Mouse (Mus musculus) cerebellum, postnatal 10 days (tissue): Measurements from ENCODE around the gene Tmem45a.
A peak's percentile ranks its signal among the peaks of the same experiment; 100 is the strongest.
"Not testable (repeated sequence)": the region's sequence is repeated elsewhere in the genome, so short reads cannot be mapped to it uniquely, and the experiment has no call there.

Experiments used
- DNase-seq, 2 experiments: peaks; one replicate each; pipeline ENCODE4 v3.0.0; 2021; ENCODE audit warnings: mixed read lengths in 2 of 2

Tmem45a gene

DNA sequence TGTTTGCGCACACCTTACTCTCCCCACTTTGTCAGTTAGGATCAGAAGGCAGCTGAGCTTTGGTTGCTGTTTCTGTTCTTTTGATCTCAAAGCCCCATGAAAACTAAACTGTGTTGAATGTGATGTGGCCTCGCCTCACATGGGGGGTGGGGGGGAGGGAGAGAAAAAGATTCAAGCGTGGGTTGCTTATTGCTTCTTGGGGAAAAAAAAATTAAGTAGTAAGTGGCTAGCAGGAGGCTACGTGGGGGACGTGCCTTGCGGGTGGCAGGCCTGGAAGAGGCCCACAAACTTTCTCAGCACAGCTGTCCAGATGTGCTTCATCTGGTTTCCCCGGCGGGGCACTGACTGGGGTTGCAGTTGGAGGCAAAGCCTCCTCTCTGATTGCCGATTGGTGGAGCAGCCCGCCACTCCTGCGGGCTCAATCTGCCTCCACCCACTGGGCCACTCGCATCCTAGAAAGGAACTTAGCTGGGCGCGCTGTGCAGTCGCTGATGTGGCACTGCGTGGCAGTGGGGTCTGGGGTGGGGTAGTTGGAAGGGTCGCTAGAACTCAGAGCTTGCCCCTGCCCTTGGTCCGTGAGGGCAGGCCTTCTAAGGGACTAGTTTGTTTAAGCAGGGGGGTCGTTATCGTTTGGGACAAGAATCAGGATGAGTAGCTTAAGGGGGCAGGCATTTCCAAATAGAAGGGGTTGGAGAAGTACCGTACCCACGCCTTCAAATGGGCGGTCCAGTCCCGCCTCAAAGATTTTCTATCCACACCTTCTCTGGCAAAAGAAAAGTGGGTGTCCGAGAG, at the start of gene Tmem45a:
Tmem45a (minus strand) TSS at position 343 of the 792 bp plus-strand sequence.
- peak; percentile 83 to 88 for DNase-seq

DNA sequence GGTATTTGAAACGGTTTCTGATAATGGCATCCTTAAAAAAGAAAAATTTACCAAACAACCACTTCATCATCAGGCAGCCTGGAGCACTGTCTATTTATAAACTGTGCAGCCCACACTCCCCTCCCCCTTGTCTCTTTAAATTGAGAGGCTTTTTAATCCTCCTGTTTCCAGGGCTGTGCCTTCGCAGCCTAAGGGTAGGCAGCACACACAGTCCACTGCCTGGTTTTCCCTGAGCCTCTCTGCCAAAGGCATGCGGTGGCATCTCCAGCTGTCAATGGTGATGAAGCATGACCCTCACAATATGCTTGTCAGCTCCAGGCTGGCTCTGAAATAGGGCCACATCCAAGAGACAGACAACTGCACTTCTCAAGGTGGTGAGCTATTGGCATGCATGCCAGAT, 42.1 kb upstream of the Tmem45a start, which contains the start of gene Lnp1:
Lnp1 (minus strand) TSS at position 39 of the 400 bp plus-strand sequence.
- DNase-seq = peak; percentile 51 to 60

DNA sequence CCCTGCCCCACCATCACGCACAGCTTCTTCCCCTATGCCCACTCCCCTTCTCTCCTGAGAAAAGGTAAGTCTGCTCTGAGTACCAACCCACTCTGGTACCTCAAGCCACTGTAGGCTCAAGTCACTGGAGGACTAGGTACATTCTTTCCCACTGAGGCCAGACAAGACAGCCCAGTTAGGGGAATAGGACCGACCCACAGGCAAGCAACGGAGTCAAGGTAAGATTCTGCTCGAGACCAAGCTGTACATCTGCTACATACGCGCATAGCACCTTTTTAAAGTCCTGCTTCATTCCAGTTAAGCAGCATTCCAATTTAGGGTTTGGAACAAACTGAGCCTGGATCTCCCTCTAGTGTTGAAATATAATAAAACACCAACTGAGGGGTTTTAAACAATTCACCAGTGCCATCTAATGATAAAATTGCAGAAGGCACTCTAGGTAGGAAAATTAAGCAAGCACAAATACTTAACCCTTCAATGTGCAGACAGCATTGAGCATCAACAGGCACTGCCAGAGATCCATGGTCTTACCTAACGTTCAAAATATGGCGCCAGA, 34.2 kb upstream of the Tmem45a start:
- DNase-seq = peak; percentile 14 to 73

DNA sequence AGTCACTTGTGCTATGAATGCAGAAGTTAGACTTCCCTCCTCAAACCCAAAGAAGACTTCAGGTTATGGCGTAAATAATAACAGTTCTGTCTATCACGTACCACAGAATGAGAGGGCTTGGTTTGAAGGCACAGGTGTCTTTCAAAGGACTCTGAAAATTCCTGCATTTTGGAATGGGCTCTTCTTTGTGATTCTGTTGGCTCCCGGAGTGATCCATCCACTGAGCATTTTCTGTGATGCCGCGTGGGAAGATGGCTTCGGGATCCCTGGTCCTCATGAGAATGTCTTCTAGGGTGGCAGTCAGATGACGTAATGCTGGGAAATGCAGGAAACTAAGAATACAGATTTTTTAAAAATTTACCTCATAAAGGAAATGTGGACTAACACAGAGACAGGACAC, 31.3 kb upstream of the Tmem45a start:
- DNase-seq = no peak

DNA sequence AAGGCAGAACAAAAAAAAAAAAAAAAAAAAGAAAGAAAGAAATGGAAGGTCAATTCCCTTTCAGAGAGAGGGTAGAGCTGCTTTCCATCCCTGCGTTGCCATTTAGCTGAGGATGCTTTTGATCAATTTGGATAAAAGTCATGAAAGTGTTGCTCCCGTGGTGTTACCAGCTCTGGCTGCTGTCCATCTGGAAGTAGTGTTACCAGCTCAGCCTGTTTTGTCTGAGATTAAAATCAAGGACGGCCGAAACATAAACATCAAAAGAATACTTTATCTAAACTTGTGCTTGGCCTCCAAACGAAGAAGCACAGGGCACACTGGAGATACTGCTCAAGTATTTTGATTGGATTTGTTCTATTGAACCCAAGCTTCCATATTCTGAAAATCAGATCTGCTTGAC, 23.0 kb upstream of the Tmem45a start:
- no peak for DNase-seq

DNA sequence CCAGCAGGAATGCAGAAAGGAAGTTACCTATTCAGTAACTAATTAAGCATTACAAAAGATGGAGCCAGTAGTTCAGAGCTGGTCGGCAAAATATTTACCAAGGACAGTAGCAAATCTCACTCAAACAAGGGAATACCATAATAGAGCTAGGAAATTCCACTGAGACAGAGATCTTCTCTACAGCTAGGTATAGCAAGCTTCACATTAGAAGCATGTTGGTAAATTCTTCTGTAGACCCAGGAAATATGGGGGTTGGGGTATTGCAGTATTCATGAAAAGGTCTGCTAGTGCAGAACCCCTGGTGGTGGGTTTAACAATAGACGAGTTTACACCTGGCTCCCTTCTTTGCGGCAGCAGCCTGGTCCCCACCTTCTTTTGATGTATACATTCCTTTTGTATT, 16.2 kb upstream of the Tmem45a start:
- not testable (repeated sequence) for DNase-seq

DNA sequence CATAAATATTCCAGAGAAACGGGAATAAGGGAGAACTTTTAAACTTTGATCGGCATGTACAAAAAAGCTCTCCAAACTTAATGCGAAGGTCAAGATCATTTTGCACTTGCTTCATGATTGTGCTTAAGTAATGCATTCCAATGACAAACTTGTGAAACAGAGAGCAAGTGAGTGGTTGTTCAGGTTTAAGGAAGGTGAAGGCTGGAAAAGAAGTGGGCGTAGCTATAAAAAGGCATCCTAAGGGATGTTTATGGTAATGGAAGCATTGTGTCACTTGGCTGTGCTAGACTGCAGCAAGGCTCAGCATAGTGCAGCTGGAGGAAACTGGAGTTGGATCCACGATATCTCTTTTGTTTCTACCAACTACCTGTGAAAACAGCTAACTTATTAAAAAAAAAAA, 5.6 kb upstream of the Tmem45a start:
- no peak for DNase-seq

DNA sequence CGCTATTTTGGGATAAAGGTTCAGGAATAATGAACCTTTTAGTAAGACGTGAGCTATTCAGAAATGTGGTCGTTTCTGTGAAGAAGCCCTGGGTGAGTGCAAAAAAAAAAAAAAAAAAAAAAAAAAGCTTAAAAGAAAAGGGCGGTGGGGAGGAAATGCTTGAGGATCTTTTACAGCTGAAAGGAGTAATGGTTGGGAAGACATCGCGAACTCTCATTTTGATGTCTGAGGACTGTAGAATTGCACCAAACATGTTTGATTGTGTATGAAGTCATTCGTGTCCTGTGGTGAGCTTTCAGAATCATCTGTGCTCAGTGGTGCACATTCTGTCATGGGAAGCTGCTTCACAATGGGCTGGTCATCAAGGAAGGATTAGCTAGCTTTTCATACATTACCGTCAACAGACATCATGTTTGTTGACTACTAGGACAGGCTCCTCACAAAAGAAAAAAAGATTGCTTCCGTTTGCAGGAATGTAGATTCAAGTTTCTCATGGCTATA, 700 bp upstream of the Tmem45a start:
- peak in 1 of 2 experiments; percentile 7 for DNase-seq

DNA sequence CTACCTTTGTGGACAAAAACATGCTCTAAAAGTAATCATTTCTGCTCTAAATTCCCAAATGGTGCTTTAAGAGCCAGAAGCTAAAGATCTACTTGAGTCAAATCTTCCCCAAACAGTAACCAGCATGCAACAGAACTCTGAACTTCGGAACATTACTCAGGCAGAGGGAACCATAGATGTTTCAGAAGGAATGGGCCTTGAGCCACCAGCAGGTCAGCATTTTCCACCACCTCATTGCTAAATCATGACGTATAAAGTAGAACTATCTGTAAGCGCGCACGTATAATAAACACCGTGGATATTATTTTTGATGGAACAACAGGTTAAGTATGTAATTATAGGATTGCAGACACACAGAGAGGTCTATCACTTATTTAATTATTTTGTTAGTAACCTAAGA, 1.2 kb downstream of the Tmem45a start:
- DNase-seq = no peak

DNA sequence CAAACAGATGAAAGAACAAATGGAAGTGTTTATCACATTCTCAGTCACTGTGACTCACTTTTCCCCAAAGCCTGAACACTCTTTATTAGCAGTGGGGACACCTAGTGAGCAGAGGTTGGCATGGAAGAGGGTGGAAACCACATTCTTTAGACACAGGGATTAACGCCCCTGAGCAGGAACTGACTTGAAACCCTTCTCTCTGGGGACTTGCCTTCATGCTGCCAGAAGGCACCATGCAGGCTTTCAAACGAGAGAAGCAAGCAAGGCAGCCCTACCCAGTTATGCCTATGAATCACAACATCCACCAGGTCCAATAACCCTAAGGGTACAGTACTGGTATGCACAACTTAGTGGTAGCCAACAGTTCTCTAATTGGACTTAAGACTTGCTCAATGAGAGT, 12.6 kb downstream of the Tmem45a start:
- DNase-seq = no peak

DNA sequence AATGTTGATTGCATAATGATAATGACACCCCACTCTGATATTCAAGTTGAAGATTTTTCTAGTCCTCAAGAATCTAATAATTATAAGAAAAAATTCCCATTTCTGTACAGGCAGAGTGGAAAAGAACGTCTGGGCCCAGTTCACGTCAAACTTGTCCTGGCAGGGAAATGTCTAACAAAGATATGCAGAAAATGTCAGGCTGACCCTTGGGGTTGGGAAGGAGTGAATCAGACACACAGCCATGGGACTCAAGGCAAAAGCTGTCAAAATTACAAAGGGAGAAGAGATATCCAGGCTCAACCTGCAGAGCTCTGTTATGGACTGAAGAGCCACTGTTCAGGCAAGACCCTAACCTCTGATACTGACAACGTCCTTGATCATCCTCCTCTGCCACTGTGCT, 15.5 kb downstream of the Tmem45a start:
- no peak for DNase-seq

DNA sequence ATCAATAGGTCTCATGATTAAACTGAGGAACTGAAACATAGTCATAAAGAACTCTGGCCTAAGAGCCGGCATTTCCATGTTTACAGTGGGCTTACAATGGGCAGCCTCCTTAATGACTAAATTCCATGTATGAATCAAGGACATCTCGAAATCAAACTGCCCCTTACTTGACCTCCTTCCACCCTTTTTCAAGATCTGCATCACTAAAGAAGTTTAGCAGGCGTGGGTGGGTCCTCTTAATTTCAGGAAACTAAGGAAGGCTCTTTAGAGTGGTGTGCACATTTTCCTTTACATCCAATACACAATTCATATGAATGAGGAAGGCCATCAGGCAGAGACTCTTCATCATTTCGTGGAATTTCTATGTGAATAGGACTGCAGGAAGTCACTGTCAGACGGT, 17.6 kb downstream of the Tmem45a start:
- DNase-seq = no peak

DNA sequence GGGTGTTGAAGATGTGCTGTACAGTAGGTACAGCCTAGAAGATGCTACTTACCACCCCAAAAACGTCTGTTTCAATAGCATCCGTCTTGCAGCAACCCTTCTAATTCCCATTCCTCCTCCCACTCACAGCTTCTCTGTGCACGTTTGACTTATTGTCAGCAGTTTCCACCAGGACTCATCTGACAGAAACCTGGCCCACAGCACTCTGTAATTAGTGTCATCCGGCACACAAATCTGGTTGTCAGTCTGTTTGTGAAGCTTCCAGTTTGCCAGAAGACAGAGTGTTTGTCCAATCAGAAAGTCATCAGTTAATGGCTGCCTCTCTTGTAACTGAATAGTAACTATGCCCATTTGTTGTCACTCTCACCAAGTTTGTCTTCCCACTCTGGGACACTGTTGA, 18.4 kb downstream of the Tmem45a start:
- DNase-seq = no peak

DNA sequence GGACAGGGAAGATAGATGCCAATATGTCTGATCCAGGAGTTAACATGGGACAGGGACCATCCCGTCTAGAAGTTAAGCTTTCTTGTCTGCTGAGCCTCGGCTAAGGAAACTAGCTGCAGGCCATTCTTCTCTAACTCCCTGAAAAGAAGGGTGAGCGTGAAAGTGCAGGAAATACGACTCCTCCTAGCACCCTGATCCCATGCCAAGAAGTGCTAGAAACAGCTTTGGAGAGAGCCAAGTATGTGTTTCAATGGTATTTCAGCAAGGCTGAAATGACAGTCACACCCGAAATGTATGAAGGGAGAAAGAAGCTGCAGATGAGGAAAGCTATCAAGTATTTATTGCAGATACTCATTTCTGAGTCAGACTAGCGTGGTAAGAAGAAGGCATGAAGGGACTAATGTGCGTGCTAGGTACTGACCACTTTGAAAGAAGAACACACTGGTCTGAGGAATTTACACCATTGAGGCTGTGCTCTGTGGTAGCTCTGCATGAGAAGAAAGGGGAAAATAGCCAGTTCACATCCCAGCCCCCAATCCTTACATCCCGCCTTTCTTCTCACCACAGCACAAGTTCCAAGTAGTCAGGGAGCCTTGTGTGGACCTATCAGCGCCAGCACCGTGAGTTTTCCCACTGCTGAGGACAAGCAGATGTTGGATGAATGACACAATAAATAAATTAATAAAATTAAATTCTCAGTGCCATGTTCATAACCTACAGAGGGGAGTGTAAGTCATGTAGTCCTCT, 33.0 kb downstream of the Tmem45a start:
- DNase-seq = peak; percentile 2 to 8

DNA sequence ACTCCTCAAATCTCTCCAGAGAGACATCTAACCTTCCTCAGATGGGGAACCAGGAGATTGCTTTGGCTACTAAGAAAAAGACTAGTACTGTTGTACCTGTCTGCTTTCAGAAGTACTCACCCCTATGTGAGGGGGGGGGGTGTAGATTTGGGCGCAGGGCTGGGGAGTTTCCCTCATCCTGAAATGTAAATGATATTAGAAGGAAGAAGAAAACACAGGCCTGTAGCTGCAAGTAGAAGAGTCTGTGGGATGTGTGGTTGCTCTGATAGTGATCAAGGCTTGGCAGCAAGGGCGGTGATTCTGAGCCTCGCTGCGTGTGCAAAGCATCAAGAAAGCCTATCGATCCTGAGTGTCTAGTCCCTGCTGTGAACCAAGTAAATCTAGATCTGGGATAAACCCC, 43.0 kb downstream of the Tmem45a start:
- DNase-seq = no peak

DNA sequence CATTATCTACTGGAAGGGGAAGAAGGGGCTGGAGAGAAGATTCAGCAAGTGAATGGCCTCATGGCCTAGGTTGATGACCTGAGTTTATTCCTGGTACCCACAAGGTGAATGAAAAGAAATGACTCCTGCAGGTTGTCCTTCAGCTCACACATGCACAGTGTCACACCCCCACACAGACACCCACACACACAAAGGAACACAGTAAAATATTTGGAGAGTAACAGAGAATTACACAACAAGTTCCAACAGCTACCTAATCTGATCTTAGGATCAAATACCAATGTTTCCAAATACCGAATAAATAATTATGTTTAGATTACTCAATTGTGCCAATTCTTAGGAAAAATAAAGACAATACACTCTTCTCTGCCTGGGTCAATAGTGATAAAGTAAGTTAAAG, 52.7 kb downstream of the Tmem45a start:
- no peak for DNase-seq

DNA sequence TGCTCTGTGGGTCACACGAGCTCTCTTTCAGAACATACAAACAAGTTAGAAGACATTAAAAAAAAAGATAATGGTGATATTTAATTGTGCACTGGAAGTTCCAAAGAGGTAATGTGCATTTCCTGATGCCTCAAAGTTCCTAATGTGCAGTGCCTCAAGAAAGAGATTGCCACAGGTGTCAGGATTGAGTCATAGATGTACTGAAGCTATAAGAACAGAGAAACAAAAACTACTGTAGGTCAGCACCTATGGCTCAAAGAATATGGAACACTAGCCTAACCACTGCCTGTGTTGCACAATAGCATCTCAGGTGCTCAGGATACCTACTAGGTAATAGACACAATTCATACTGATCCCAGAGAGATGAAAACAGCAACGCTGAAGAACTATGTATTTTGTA, 54.0 kb downstream of the Tmem45a start:
- DNase-seq = no peak

DNA sequence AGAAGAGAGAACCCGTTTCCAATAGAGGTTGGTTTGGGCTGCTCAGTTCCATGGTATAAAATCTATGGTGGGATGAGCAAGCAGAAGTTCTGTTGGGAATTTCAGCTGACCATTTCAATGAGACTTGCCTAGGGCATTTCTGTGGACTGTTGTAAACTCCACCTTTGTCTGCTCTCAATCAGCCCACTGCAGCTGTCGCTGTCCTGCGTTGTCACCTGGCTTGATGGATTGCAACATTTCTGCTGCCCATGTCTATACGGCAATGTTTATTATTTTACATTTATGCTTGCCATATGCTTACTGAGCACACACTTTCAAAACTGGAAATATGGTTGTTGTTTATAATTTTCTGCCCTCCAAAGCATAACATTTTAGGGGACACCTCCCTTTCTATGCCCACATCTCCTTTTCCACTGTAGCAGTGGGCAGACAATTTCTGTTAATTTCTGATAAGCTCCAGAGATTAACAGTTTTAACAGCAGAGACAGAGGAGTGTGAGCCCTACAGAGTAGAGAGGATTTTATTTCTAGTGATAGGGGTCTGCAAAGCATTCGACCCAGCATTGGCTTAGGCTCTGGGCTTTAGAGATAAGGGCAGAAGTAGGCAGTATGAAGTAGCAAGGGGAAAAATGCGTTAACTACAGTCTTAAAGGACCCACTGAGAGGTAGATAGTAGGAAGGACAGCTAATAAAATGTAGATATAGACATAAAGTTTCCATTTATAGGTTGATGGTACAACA, 84.4 kb downstream of the Tmem45a start:
- no peak for DNase-seq

DNA sequence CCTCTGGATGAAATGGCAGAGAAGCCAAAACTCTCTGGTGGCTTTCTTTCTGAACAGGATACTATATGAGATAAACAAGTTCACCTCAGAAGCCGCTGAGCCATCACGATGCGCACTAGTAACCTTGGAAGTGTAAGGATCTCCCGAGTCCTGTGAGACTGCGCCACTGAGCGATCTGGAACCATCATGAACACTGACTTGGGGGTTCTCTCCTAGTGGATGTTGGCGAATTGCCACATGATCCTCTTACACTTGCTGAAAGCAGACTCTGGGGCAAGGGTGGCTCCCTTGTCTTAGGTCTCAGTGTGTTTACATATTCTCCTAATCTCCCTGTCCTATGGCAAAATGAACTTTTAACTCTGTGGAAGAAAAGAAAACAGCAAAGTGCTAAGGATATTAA, 85.0 kb downstream of the Tmem45a start:
- no peak for DNase-seq

DNA sequence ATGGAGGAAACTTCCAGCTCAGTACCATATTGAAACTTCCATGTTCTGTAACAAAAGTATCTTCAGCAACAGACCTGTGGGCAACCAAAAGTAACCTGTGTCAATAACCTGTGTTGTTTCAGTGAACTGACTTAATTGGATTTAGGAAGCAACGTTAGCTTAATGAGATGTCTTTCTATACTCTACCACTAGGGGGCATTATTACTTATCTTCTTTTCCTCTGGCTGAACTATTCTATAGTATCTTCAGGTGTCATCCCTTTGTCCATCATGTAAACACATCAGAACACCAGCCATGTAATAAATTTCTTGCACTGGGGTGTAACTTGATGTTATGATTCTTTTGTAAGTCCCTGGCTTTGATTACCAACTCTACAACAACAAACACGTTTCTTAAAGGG, 85.5 kb downstream of the Tmem45a start:
- peak in 1 of 2 experiments; percentile 39 for DNase-seq

DNA sequence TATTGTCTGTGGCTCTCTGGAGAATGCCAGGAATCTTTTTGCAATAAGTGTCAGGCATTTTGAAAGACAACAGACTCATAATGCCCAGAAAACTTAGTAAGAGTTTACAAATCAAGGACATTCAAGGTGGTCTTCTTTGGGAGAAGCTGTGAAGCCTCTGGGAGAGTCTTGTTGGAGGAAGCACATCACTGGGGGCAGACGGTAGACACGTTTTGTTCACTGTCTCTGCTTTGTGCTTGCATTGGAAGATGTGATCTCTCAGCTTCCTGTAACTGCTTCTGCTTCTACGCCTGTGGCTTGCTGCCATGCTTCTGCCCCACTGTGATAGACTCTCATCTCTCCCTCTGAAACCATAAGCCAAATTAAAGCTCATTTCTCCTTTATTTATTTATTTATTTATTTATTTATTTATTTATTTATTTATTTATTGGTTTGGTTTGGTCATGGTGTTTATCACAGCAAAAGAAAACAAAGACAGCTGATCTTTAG, 86.4 kb downstream of the Tmem45a start:
- DNase-seq = no peak

DNA sequence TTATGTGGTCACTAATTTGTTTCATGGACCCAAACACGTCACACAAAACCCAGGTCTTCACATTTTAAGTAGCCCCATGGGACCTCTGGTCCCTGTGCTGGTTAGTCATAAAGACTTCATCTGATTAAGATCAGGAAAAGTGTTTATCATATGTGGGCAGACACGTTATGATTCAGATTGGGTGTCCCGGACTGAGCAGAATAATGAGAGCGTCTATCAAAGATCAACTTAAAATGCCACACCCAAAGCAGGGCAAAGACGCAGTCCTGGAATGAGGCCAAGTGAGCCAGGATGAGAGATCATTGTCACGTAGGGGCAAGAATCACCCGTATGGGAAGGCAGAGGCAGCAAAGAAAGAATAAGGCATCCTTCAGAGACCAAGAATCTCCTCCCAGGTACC, 87.1 kb downstream of the Tmem45a start:
- no peak for DNase-seq
